ENCODE assay signal across 23 mouse cellular contexts in the genomic region with DNA sequence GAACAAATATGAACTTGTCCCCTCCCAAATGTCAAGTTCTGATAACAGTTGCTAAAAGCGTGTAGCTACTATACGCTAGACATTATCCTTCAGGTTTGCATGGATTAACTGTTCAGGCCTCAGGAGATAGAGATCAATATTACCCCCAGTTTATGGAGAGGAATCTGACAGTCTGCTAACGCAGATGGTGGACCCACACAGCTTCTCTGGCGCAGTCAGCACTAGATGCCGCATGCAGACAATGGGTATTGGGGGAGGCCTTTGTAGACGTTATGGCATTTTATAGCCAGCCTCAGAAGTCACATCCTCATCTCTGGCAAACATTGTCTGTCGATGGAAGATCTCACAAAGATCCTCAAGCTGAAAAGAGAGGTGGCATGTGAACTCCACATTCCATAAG. TPM values are rescaled to one million over a fixed set of nuclear protein-coding genes. Genes with fewer than 3 reads are reported as not detected.
DNase-seq lines count a peak whose midpoint lies in the region; ATAC-seq and TF ChIP-seq lines count a peak whose summit lies in the region.
"Had no signal": no experiment of that assay in that cellular context is flagged by ENCODE, and none has a peak within 500 bp of the region (broad histone marks: within the 10 kb centered on the region; RNA-seq: fewer than 3 reads in every experiment).

No protein-coding gene starts in this region.

- TF ChIP-seq POLR2A in heart, adult 2 months (IDR thresholded peaks at IDR 0.05; ENCODE audit: insufficient read depth, low read depth, low read length), result no peak

- no peak for TF ChIP-seq CTCF in heart, adult 2 months (IDR thresholded peaks at IDR 0.05)
- TF ChIP-seq CTCF in layer of hippocampus, adult 2 months (conservative IDR thresholded peaks at IDR 0.05), result no peak

- no peak for TF ChIP-seq EP300 in heart, adult 2 months (IDR thresholded peaks at IDR 0.05; ENCODE audit: insufficient read depth, low read depth, low read length)

- 90% methylated on average over 7 of the region's 7 CpGs for WGBS in heart, adult 2 months
- 90% methylated on average over 7 of the region's 7 CpGs for WGBS in midbrain, embryonic 11.5 days
- WGBS in midbrain, embryonic 15.5 days, result 87% methylated on average over 7 of the region's 7 CpGs

- H3K9me3 ChIP-seq in midbrain, embryonic 11.5 days (ENCODE audit: control insufficient read depth, low read length), result no peaks in the 10 kb centered on the region
- H3K9me3 ChIP-seq in midbrain, embryonic 15.5 days, result no peaks in the 10 kb centered on the region
- H3K9me3 ChIP-seq: G1E had no signal

- H3K4me2 ChIP-seq in midbrain, embryonic 11.5 days, result no peak overlapping the region
- no peak overlapping the region for H3K4me2 ChIP-seq in midbrain, embryonic 15.5 days

- H3K4me1 ChIP-seq in heart, adult 2 months (ENCODE audit: control insufficient read depth, insufficient read depth, low read length), result no peaks in the 10 kb centered on the region; the same call in 1 of the 2 replicates
- H3K4me1 ChIP-seq in midbrain, embryonic 11.5 days (ENCODE audit: control insufficient read depth, insufficient read depth, low read length), result peaks cover 7% of the 10 kb centered on the region
- H3K4me1 ChIP-seq in midbrain, embryonic 15.5 days, result peaks cover 11% of the 10 kb centered on the region

- H3K36me3 ChIP-seq in heart, adult 2 months (ENCODE audit: control insufficient read depth, insufficient read depth, low read length), result no peaks in the 10 kb centered on the region
- H3K36me3 ChIP-seq in midbrain, embryonic 11.5 days (ENCODE audit: control insufficient read depth, insufficient read depth, low read length), result no peaks in the 10 kb centered on the region
- H3K36me3 ChIP-seq in midbrain, embryonic 15.5 days (replicated peaks), result no peaks in the 10 kb centered on the region
- H3K36me3 ChIP-seq: G1E had no signal

- H3K79me2 ChIP-seq in heart, adult 2 months (replicated peaks; ENCODE audit: control insufficient read depth, insufficient read depth, low read length), result no peaks in the 10 kb centered on the region

- H3K4me3 ChIP-seq in heart, adult 2 months, result no peak overlapping the region
- H3K4me3 ChIP-seq in layer of hippocampus, adult 2 months, result no peak overlapping the region
- no peak overlapping the region for H3K4me3 ChIP-seq in midbrain, embryonic 11.5 days (ENCODE audit: low read depth, low read length)
- no peak overlapping the region for H3K4me3 ChIP-seq in midbrain, embryonic 15.5 days

- no peak overlapping the region for H3K9ac ChIP-seq in heart, adult 2 months (ENCODE audit: low read depth, low read length)
- no peak overlapping the region for H3K9ac ChIP-seq in midbrain, embryonic 11.5 days (ENCODE audit: low read length)
- no peak overlapping the region for H3K9ac ChIP-seq in midbrain, embryonic 15.5 days

- DNase-seq in heart, adult 11 months, result peak; percentile 10
- no peak for DNase-seq in heart, adult 2 months
- peak; percentile 41 for DNase-seq in layer of hippocampus, adult 2 months (ENCODE audit: low spot score in 2 of 2)
- no peak for DNase-seq in layer of hippocampus, adult 11-12 months (ENCODE audit: low spot score)
- DNase-seq in layer of hippocampus, adult 9-11 months, result peak; percentile 51
- no peak for DNase-seq in layer of hippocampus, postnatal 36 days
- peak; percentile 14 for DNase-seq in midbrain, embryonic 11.5 days (ENCODE audit: low spot score, missing footprints)
- DNase-seq: adrenal gland, adult 2 months; adrenal gland, adult 8-10 months; adrenal gland, postnatal 10 days; adrenal gland, postnatal 14 days; adrenal gland, postnatal 25 days; adrenal gland, postnatal 36 days; B cell, adult 2 months; cerebellum, adult 11 months; cerebellum, adult 11-12 months had no signal

- H3K27ac ChIP-seq in heart, adult 2 months, result no peak overlapping the region
- H3K27ac ChIP-seq in layer of hippocampus, adult 2 months, result no peak overlapping the region
- H3K27ac ChIP-seq in midbrain, embryonic 11.5 days (ENCODE audit: low read depth, low read length), result no peak overlapping the region
- no peak overlapping the region for H3K27ac ChIP-seq in midbrain, embryonic 15.5 days

- intact Hi-C loops in heart, adult 2 months (cut with DNase I), result no loop called here

- no peak for ATAC-seq in midbrain, embryonic 11.5 days (ENCODE audit: low FRiP score)
- no peak for ATAC-seq in midbrain, embryonic 15.5 days (replicated peaks)
- ATAC-seq: activated CD4-positive, CD25-positive, alpha-beta regulatory T cell, adult 4 months; CD4-positive, CD25-positive, alpha-beta regulatory T cell, adult 4 months; Patski had no signal

- H3K27me3 ChIP-seq in heart, adult 2 months (ENCODE audit: control insufficient read depth, insufficient read depth, low read length), result no peaks in the 10 kb centered on the region
- H3K27me3 ChIP-seq in midbrain, embryonic 11.5 days (ENCODE audit: control insufficient read depth, insufficient read depth, low read length), result no peaks in the 10 kb centered on the region
- H3K27me3 ChIP-seq in midbrain, embryonic 15.5 days (replicated peaks), result no peaks in the 10 kb centered on the region
- H3K27me3 ChIP-seq: CH12.LX, Patski had no signal

RNA-seq across cellular contexts. Expression of a gene that starts 29.9 kb away (rescaled TPM):
- total RNA-seq in heart, adult 2 months (2021), result 10 to 100 TPM; 19.4 to 25.1 TPM
- 18.5 and 27.2 TPM in 2 replicates for polyA plus RNA-seq in heart, adult 2 months (2012; rRNA removed)
- 10 to 100 TPM; 10.4 to 11.0 TPM for total RNA-seq in layer of hippocampus, adult 2 months (2021)
- 10 to 100 TPM in 1 of 2 experiments, 1 to 10 TPM in 1; 9.4 to 12.1 TPM for total RNA-seq in layer of hippocampus, postnatal 36 days (2021)
- 2.3 and 2.6 TPM in 2 replicates for polyA plus RNA-seq in midbrain, embryonic 11.5 days (2014; fragmentation: Nextera tagmentation; extraction: Ambion mirVana)
- polyA plus RNA-seq in midbrain, embryonic 15.5 days (2015; fragmentation: Nextera tagmentation; extraction: Ambion mirVana), result 2.6 and 2.7 TPM in 2 replicates
- total RNA-seq: CH12.LX, MEL had no signal
- polyA plus RNA-seq: G1E had no signal

Comparison
In these comparisons a context has a peak if more than half of its experiments do, and no peak if none do; other contexts are left out.
1. DNase-seq: peak in heart, adult 11 months (single experiment), layer of hippocampus, adult 2 months (2 of 2), layer of hippocampus, adult 9-11 months (single experiment) and midbrain, embryonic 11.5 days (single experiment); none in heart, adult 2 months (0 of 2), layer of hippocampus, adult 11-12 months (single experiment) and layer of hippocampus, postnatal 36 days (0 of 2).